Mouse (Mus musculus) layer of hippocampus, postnatal 25 days (tissue): ENCODE data around the gene Art5. TPM values are rescaled to one million over a fixed set of nuclear protein-coding genes. Genes with fewer than 3 reads are reported as not detected.

Experiments used
- DNase-seq, 2 experiments: peaks; one replicate each; pipeline ENCODE4 v3.0.0; 2022; ENCODE audit warnings: mixed read lengths in 2 of 2, low spot score in 1 of 2; ENCODE audit errors: extremely low spot score in 1 of 2
- total RNA-seq, 2 experiments: library from RNA; stranded (reverse); gene quantifications; 2 replicates each; pipeline ENCODE4 v1.2.3; 2021

Art5 gene
- total RNA-seq, result not detected

DNA sequence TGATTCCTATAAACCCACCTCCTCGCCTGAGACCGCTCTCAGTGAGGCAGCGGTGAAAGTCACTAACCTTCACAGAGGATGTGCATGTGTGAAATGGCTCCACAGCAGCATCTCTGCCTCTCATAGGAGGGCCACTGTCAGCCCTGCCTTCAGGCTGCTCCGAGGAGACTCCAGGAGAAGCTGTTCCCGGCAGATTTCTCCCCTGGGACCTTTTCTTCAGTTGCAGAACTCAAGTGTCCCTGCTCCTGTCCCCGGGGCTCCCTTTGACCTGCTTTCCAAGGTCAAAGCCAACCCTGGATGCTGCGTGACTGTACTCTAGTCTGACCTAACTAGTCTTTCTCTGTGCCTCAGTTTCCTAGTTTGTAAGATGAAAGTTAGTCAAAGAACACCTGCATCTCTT, at the start of gene Art5:
Gene Art5 (minus strand): TSS at position 319 of the 400 bp plus-strand sequence.
- no peak for DNase-seq

DNA sequence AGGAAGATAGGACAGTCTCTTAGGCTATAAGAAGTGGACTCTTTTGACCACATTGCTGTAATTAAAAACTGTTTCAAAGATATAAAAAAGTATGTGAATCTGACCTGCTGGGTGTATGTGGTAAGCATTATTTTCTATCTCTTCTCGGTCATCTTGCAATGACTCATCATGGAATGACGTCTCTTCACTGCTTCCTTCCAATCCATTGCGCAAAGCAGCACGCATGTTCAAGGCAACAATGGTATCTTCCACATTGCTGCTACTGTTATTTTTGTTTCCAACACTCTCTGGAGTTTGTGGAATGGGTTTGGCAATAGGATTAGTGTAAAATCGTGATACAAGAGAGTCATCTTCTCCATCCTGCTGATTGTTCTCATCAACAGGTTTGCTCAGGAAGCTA, 44.4 kb upstream of the Art5 start:
- no peak for DNase-seq

DNA sequence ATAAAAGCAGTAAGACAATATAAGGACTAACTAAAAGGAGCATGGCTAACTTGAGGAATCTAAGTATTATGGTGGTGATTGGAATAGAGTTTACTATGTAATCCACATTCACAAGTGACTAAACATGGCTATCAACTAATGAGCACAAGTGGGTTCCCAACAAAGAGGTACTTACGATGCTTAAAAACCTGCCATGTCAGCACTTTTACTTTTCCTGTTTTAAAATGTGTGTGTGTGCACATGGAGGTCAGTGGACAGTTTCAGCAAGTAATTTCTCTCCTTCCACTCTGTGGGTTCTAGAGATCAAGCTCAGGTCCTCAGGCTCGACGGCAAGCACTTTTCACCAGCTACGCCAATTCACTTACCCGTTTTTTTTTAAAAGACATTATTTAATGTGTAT, 28.6 kb upstream of the Art5 start:
- no peak for DNase-seq

DNA sequence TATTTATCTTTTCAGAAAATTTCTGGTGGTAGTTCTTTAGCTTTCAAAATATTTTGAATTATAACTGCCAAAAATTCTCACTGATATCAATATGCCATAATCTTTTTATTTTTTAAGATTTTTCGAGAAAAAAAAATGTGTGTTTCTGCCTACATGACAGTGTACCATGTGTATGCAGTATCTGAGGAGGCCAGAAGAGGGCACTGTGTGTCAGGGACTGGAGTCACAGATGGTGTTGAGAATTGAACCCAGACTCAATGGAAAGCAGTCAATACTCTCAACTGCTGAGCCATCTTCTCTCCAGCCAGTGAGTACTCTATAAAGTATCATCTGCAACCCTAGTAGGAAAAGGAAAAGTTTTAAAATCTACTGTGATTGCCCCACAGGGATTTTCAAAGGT, 28.2 kb upstream of the Art5 start:
- peak in 1 of 2 experiments; percentile 33 for DNase-seq

DNA sequence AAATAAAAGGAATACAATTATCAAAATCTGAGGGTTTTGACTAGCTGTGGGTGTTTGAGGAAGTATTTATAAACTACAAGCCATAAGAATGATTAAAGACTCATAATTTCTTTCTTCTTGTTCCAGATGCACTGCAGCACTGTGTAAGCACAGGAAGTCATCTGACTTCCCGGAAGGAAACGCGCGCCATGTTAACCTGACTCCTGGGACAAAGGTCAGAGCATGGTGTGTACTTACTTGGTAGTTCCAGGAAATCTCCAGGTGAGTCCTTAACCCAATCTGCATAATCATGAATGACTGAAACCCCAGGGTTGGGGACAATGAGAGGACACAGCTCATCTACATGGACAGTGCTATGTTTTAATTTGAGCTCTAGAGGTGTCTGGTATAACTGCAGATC, 23.1 kb upstream of the Art5 start:
- no peak for DNase-seq

DNA sequence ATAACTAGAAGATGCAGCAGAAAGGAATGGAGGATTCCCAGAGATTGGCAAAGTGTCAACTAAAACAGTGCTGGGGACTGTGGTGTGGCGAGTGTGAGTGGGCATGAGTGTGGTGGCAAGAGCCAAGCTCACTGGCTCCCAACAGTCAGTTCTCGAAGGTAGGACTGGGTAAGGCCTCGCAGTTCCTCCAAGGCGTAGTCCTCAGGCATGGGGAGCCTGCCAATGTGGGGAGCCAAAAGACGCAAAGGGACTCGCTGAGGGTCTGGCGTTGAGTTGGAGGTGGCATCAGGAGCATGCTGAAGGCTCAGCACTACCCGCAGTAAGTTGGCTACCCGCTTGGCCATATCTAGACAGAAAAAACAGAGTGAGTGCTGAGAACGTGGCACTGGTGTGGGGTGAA, 11.0 kb upstream of the Art5 start:
- DNase-seq, result no peak

DNA sequence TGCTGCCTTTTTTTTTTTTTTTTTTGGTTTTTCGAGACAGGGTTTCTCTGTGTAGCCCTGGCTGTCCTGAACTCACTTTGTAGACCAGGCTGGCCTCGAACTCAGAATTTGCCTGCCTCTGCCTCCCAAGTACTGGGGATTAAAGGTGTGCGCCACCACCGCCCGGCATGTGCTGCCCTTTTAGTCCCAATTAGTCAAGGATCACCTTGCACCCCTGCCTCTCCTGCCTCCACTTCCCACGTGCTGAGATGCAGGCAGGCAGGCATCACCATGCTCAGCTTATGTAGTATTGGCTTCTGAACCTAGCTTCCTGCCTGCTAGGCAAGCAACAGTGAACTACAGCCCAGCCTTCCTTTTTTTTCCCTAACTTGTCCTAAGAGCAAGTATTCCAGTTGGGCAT, 8.1 kb upstream of the Art5 start:
- DNase-seq, result no peak

DNA sequence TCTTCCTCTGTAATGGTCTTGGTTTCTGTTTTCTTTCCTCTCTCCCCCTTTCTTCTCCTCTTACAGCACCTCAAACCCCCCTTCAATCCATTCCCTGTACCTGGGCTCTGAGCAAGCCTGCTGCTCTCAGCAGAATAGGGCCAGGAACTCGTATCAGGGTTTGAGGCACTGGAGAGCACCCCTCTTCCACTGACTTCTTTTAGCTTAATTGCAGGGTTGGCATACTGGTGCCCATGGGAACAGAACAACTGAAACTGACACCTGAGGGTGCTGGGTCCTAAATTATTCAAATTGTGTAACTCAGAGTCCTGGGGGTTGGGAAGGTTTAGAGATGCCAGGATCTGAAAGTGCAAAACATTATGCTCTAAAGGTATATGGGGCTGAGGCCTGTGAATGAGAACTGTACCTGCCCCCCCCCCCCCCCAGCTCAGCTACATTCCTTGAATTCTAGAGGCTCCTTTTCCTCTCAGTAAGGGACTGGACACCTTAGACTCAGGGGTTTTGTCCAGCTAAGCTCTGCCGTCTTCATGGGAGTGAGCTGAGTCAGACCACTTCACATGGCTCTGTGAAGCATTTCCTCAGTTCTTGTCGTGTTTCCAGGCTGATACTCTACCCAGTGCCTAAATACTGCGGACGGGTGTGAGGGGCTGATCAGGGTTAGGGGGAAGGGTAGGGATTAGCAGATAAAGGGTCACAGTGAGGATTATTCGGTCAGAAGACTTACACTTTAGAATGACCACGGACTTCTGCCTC, 7.5 kb upstream of the Art5 start, which contains the start of gene Chrna10:
Gene Chrna10 (minus strand): TSS at position 250 of the 753 bp plus-strand sequence.
- no peak for DNase-seq

DNA sequence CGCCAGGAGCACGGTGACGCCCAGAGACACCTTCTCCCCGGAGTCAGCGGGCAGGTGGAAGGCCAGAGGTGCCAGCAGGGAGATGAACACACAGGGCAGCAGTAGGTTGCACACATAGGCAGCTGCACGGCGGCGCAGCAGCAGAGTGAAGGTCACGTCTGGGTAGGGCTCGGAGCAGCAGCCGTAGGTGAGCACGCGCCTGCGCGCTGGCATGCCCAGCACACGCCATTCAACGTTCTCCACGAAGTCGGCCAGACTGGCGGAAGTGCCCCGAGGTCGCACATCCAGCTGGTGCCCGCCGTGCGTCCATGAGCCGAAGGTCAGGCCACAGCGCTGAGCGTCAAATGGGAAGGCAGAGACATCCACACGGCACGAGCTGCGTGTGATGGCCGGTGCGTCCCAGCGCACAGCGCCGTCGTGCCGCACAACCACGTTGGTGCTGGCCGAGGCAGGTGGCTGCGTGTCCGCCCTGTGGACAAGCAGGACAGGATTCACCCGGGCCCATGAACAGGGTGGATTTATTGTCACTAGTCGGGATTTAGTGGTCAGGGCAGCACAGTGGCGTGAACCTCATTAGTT, 4.0 kb upstream of the Art5 start:
- no peak for DNase-seq

DNA sequence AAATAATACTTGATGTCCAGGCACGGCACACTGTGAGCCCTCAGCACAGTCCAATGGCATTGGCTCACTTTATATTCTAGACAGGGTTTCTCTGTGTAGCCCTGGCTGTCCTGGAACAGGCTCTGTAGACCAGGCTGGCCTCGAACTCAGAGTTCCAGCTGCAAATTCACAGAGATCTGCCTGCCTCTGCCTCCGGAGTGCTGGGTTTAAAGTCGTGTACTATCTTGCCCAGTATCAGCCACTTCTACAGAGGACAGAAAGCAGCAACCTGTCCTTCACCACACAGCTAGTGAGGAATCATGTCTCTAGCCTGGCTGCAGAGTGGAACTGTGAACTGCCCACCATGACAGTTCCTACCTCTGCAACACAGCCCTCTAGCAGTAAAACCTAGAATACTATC, 457 bp upstream of the Art5 start:
- no peak for DNase-seq

DNA sequence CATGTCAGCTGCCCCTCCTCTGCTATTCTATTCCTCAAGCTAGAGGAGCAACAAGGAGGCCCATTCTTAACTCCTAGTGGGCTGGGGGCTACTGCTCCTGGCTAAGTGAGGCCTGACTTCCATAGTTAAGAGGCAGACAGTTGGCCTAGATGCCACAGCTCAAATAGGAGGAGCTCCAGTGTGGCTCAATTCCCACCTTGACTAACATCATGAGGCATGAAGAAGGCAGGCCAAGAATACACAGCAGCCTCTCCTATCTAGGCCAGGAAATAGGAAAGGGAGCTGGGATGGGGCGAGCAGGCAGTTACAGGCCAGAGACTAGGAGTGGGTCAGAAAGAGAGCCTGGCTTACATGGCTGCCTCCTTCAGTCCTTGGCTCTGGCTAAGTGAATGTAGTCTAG, 1.1 kb downstream of the Art5 start:
- DNase-seq, result no peak

DNA sequence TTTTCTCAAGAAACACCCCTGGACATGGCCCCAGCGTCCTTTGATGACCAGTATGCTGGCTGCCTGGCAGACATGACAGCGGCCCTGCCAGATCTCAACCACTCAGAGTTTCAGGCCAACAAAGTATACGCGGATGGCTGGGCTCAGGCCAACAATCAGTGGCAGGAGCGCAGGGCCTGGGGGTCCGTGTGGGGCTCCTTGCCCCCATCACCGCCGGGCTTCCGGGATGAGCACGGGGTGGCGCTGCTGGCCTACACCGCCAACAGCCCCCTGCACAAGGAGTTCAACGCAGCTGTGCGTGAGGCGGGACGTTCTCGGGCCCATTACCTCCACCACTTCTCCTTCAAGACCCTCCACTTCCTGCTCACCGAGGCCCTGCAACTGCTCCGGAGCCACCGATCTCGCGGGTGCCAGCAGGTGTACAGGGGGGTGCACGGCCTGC, 2.6 kb downstream of the Art5 start:
- no peak for DNase-seq

DNA sequence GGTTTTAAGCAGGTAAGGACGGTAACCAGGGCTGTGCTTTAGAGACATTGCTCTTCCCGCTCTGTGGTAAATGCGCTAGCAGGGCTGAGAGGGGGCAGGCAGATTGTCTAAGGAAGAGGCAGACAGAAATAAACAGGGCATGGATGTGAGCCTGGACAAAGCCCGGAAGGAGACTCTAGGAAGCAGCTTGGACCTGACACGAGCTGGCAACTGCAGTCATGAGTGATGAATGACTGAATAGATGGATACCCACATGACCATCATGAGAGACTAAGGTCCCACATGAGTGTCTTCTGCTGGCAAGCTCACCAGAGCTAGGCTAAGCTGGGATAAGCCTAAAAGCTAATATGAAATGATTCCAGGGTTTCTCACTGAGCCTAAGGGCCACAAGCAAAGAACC, 5.2 kb downstream of the Art5 start:
- DNase-seq, result no peak

DNA sequence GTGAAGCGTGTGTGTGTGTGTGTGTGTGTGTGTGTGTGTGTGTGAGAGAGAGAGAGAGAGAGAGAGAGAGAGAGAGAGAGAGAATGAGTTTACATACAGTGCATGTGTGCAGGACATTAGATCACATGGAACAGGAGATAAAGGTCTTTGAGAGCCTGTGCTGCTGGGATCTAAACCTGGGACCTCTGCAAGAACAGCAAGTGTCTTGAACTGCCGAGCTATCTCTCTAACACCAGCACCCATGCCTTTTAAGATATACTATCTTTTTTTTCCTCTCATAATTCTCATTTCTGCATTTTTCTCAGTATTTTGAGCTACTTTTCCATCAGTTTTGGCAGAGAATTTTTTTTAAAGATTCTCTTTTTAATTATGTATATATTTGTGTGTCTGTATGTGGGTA, 5.7 kb downstream of the Art5 start:
- no peak for DNase-seq

DNA sequence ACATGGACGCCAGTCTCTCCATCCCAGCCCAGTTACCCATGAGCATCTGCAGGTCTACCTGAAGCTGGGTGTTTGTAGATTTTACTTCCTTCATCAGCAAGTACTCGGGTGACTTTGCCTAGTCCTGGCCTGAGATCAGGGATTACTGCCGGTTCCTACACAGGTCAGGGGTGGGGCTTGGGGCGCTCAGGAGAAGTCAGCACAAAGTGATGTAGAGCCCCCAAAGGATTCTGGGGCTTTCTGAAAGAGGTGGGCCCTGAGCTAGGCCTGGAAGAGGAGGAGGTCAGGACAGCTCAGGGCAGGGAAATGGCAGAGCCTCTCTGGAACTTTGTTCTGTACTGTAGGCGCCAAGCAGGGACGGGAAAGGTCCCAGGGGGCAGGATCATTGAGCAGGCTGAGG, 6.6 kb downstream of the Art5 start:
- DNase-seq, result no peak

DNA sequence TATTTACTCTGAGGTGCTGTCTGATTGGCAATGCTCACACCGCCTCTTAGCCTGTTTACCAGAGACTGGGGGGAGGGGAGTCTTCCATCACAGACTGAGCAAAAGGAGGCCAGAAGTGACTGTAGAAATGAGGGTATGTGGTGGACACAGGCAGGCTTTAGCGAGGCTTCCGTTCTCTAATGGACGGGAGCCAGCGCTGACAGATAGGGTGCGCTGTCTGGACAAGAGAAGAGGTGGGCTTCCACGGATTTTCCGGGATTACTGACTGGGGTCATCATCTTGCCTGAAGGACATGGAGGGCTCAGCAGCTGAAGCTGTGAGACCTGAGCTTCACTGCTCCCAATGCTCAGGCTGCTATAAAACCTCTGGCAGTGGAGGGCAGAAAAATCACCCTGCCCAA, 7.0 kb downstream of the Art5 start:
- no peak for DNase-seq

DNA sequence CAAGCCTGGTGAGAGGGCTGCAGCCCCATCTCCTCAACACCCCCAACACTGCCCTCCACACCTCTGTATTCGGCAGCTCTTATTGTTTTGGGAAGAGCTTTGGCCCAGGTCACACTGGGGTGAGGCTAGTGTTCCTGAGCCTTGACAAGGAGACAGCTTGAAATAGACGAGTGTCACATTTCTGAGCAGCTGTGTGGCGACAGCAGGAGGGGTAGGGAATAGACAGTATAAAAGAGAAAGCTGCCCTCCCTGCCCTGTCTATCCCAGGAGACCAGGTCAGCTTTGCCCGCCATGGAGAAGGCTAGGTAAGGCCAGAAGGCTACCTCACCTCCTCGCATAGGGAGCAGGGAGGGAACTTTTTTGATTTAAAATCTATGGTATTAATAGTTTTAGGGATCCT, 7.8 kb downstream of the Art5 start, which contains the start of gene Art1:
Gene Art1 (plus strand): TSS at position 257 of the 400 bp plus-strand sequence.
- no peak for DNase-seq

DNA sequence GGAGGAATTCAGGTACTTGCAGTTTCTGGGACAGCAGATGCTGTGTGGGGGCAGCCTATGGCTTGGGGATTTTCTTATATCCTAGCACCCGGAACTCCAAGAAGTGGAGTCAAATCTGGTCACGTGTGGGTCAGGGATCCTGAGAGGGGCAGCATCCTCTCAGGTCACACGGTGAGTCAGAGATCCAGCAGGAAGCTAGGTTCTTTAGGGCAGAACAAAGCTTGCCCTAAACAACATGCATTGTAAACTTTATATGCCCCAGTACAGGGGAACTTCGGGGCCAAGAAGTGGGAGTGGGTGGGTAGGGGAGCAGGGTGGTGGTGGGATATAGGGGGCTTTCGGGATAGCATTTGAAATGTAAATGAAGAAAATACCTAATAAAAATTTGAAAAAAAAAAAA, 8.4 kb downstream of the Art5 start:
- DNase-seq, result no peak

DNA sequence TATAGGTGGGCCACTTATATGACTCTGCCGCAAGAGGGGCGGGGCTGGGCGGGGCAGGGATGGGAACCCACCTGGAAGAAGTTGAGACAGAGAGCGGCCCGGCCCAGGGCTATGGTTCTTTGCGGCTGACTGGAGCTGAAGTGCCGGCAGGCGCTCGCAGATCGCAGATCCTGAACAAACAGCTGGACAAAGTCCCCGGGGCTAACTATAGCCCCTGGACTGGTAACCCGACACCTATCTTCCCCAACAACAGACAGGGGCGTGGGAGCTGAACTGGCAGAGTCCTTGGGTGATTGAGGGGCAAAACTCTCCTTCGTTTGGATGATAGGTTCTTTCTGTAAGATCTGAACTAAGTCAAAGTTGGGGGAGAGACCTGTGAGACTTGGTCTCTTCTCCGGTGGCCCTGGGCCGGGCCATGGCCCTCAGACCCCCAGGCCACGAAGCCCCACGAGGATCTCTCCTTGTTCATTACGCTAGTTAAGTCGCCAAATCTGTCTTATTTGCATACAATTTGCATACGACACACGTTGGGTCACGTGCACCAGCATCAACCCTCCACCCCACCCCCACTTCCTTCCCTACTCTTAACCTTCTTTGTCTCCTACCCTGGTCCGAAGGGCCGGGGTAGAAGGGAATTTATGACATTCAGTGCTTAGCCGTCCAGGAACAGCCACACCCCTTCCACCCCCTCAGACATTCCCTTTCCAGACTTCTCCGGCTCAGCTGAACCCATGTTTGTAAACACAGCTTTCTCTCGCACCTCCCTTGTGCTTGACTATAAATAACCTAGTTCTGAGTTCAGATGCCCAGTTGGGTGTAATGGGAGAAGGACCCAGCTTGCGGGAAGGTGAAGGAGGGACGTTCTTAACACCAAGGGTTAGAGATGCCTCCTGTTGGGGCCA, 9.3 kb downstream of the Art5 start:
- DNase-seq, result no peak

DNA sequence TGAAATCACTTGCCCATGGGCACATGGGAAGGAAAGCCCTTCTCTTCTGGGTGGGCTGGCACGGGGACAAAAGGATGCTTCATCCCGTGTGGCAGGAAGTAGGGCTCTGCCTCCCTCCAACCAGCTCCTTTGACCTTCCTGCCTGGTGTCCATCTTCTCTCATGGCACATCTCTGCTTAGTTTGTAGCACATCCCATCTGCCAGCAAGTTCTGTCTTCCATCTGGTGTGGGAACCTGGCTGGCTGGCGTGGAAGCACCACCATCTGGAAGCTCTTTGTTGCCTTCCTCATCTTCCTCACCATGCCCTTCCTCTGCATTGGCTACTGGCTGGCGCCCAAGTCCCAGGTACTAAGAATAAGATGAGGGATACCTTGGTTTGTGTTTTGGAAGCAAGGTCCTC, 22.0 kb downstream of the Art5 start:
- no peak for DNase-seq

DNA sequence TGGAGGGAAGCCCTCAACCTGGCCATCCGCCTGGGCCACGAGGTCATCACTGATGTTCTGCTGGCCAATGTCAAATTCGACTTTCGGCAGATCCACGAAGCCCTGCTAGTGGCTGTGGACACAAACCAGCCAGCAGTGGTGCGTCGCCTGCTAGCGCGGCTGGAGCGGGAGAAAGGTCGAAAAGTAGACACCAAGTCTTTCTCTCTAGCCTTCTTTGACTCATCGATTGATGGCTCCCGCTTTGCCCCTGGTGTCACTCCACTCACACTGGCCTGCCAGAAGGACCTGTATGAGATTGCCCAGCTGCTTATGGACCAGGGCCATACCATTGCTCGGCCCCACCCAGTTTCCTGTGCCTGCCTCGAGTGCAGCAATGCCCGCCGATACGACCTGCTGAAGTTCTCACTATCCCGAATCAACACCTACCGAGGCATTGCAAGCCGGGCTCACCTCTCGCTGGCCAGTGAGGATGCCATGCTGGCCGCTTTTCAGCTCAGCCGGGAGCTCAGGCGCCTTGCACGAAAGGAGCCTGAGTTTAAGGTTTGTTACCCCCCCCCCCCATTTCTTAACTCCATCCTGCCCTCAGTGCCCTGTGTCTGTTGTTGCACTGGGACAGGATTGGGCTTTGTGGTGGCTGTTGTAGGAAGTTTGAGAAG, 25.1 kb downstream of the Art5 start:
- no peak for DNase-seq
